Mouse (Mus musculus) thymus, adult 2 months (tissue): Measurements from ENCODE around the gene Uhrf1.

Source experiments
- CTCF ChIP-seq: fragments of 200-500 bp; IDR thresholded peaks from 2 replicates; pipeline ENCODE4 v1.5.1; 2012; ENCODE audit warnings: mild to moderate bottlenecking, control low read depth, low read length, moderate library complexity, borderline replicate concordance; ENCODE audit not compliant: control insufficient read depth, poor library complexity, insufficient read depth; ENCODE audit errors: extremely low read depth
- POLR2A ChIP-seq: fragments of 200-500 bp; IDR thresholded peaks from 2 replicates; pipeline ENCODE4 v1.6.1; 2012; ENCODE audit warnings: mild to moderate bottlenecking, low read length, control low read depth, moderate library complexity; ENCODE audit not compliant: control insufficient read depth, poor library complexity, insufficient read depth; ENCODE audit errors: extremely low read depth

GRCm38 (mm10) chr17:56324419-56324818 lies 21.3 kb downstream of the Uhrf1 start:
- TF ChIP-seq CTCF (no peak), POLR2A (no peak)
